Mouse (Mus musculus): ENCODE measurements around the gene Mpzl1.

- TF ChIP-seq CTCF (IDR thresholded peaks at IDR 0.05; ENCODE audit: low read depth) (no peak), EP300 (IDR thresholded peaks at IDR 0.05; ENCODE audit: low read depth) (no peak)
These were observed 75.3 kb downstream of the Mpzl1 start for GRCm38 (mm10) chr1:165559073-165559472.
